In the genomic region with DNA sequence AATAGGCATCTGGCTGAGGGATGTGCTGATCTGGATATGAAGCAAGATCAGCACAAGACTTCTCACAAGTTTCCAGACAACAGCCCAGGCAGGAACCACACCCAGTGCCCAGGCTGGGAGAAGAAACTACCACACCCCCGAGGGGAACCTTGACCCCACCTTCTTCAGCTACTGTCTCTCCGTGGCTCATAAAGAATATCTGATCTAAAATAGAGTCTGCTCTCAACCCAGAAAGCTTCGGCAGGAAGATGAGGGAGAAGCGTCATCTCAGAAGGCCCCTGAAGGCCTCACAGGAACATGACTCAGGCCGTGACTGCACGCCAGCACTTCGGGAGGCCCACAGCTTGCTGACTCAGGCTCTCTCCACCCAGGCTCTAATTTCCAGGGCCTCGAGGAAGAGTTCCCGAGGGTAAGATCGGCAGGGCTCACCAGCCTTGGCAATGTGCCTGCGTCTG, we compare ENCODE assay signal across 8 mouse cellular contexts. TPM values are rescaled to one million over a fixed set of nuclear protein-coding genes. Genes with fewer than 3 reads are reported as not detected.
DNase-seq lines count a peak whose midpoint lies in the region; ATAC-seq and TF ChIP-seq lines count a peak whose summit lies in the region.

No protein-coding gene starts in this region.

- peaks cover 15% of the 10 kb centered on the region for H3K36me3 ChIP-seq in erythroblast, embryonic 14.5 days (ENCODE audit: control insufficient read depth)
- H3K36me3 ChIP-seq in liver, adult 2 months (ENCODE audit: control insufficient read depth, insufficient read depth, low read length): no peaks in the 10 kb centered on the region
- H3K36me3 ChIP-seq in midbrain, embryonic 11.5 days (ENCODE audit: control insufficient read depth, insufficient read depth, low read length): no peaks in the 10 kb centered on the region

- peak; percentile 99 for DNase-seq in 3T3-L1 (ENCODE audit: low read depth, low spot score)
- DNase-seq in MN1 (ENCODE audit: low spot score): peak; percentile 92
- peak; percentile 71 for DNase-seq in heart, postnatal 4 days
- DNase-seq in liver, adult 2 months (ENCODE audit: extremely low read depth, low read depth, low spot score): peak; percentile 3
- DNase-seq in right cerebral cortex, postnatal 25 days: peak; percentile 43
- no peak for DNase-seq in thymus, adult 18-20 months
- DNase-seq in midbrain, embryonic 11.5 days (ENCODE audit: low spot score, missing footprints): no peak

- H3K4me2 ChIP-seq in midbrain, embryonic 11.5 days: no peak overlapping the region

- H3K27ac ChIP-seq in liver, adult 2 months (replicated peaks; ENCODE audit: insufficient read depth, low read depth, low read length): peak overlapping the region; percentile 43; the same call in 1 of the 2 replicates
- H3K27ac ChIP-seq in midbrain, embryonic 11.5 days (ENCODE audit: low read depth, low read length): no peak overlapping the region

- H3K4me3 ChIP-seq in erythroblast, embryonic 14.5 days (replicated peaks): peak overlapping the region; percentile 65
- H3K4me3 ChIP-seq in liver, adult 2 months (ENCODE audit: insufficient read depth, low read depth, low read length): no peak overlapping the region
- H3K4me3 ChIP-seq in midbrain, embryonic 11.5 days (ENCODE audit: low read depth, low read length): no peak overlapping the region

- H3K79me2 ChIP-seq in liver, adult 2 months (ENCODE audit: control insufficient read depth, insufficient read depth, low read length): no peaks in the 10 kb centered on the region

- 70% methylated on average over 11 of the region's 11 CpGs for WGBS in liver, adult 2 months
- WGBS in midbrain, embryonic 11.5 days: 92% methylated on average over 11 of the region's 11 CpGs

- no peak for ATAC-seq in midbrain, embryonic 11.5 days (ENCODE audit: low FRiP score)

- H3K9me3 ChIP-seq in erythroblast, embryonic 14.5 days (ENCODE audit: control insufficient read depth, low read length): no peaks in the 10 kb centered on the region
- H3K9me3 ChIP-seq in midbrain, embryonic 11.5 days (ENCODE audit: control insufficient read depth, low read length): no peaks in the 10 kb centered on the region

- no peak for TF ChIP-seq POLR2A in liver, adult 2 months (IDR thresholded peaks at IDR 0.05; ENCODE audit: extremely low read depth, insufficient read depth, low read length)

- H3K27me3 ChIP-seq in erythroblast, embryonic 14.5 days (ENCODE audit: control insufficient read depth): no peaks in the 10 kb centered on the region
- no peaks in the 10 kb centered on the region for H3K27me3 ChIP-seq in liver, adult 2 months (ENCODE audit: control insufficient read depth, insufficient read depth, low read length)
- H3K27me3 ChIP-seq in midbrain, embryonic 11.5 days (ENCODE audit: control insufficient read depth, insufficient read depth, low read length): no peaks in the 10 kb centered on the region

- no peak for TF ChIP-seq CTCF in liver, adult 2 months (IDR thresholded peaks at IDR 0.05; ENCODE audit: low read depth, low read length)

- H3K4me1 ChIP-seq in erythroblast, embryonic 14.5 days (ENCODE audit: control insufficient read depth): peaks cover 85% of the 10 kb centered on the region
- H3K4me1 ChIP-seq in liver, adult 2 months (ENCODE audit: control insufficient read depth, insufficient read depth, low read length): peaks cover 7% of the 10 kb centered on the region; the same call in 1 of the 2 replicates
- H3K4me1 ChIP-seq in midbrain, embryonic 11.5 days (ENCODE audit: control insufficient read depth, insufficient read depth, low read length): 0 out of 2 replicates have a peak, but pooled peaks cover 3% of the 10 kb centered on the region

- no peak overlapping the region for H3K9ac ChIP-seq in liver, adult 2 months (ENCODE audit: low read depth, low read length)
- H3K9ac ChIP-seq in midbrain, embryonic 11.5 days (ENCODE audit: low read length): no peak overlapping the region

RNA-seq across cellular contexts. Expression of gene Col18a1, which starts 44.8 kb away (rescaled TPM):
- 0.45 and 0.66 TPM in 2 replicates for polyA plus RNA-seq in erythroblast, embryonic 14.5 days (2012)
- 10 to 100 TPM; 70.4 to 74.9 TPM for total RNA-seq in heart, postnatal 4 days (2021)
- total RNA-seq in liver, adult 2 months (2014; rRNA removed): 260 and 348 TPM in 2 replicates
- polyA plus RNA-seq in liver, adult 2 months (2012; rRNA removed): 452 and 472 TPM in 2 replicates
- polyA plus RNA-seq in midbrain, embryonic 11.5 days (2014; fragmentation: Nextera tagmentation; extraction: Ambion mirVana): 46.8 and 52.2 TPM in 2 replicates

RNA-seq across cellular contexts. Expression of gene Pofut2, which starts 47.9 kb away (rescaled TPM):
- polyA plus RNA-seq in erythroblast, embryonic 14.5 days (2012): 5.0 and 5.7 TPM in 2 replicates
- 10 to 100 TPM; 69.1 to 71.0 TPM for total RNA-seq in heart, postnatal 4 days (2021)
- 6.9 and 9.5 TPM in 2 replicates for total RNA-seq in liver, adult 2 months (2014; rRNA removed)
- 16.4 and 23.0 TPM in 2 replicates for polyA plus RNA-seq in liver, adult 2 months (2012; rRNA removed)
- 63.6 and 69.7 TPM in 2 replicates for polyA plus RNA-seq in midbrain, embryonic 11.5 days (2014; fragmentation: Nextera tagmentation; extraction: Ambion mirVana)

Comparison
In these comparisons a context has a peak if more than half of its experiments do, and no peak if none do; other contexts are left out.
1. DNase-seq: peak in 3T3-L1 (single experiment), MN1 (single experiment), heart, postnatal 4 days (single experiment), liver, adult 2 months (single experiment) and right cerebral cortex, postnatal 25 days (single experiment); none in thymus, adult 18-20 months (0 of 2) and midbrain, embryonic 11.5 days (single experiment).
2. RNA of gene Col18a1, which starts 44.8 kb away (polyA plus RNA-seq): 452 to 472 TPM in liver, adult 2 months and 46.8 to 52.2 TPM in midbrain, embryonic 11.5 days; 0.45 to 0.66 TPM in erythroblast, embryonic 14.5 days; every median in the first group is over 10 times any median in the second.